Mouse (Mus musculus) forebrain, embryonic 10.5 days (tissue): ENCODE measurements around the gene Otud1. TPM values are rescaled to one million over a fixed set of nuclear protein-coding genes. Genes with fewer than 3 reads are reported as not detected.
A peak's percentile ranks its signal among the peaks of the same experiment; 100 is the strongest.

ENCODE experiments used
- DNase-seq: peaks from one replicate; pipeline ENCODE4 v3.0.0-alpha.2; 2017; ENCODE audit warnings: low spot score; ENCODE audit errors: extremely low spot score
- H3K27ac ChIP-seq: fragments of 300-500 bp; sonication (generic); 2 replicates; pipeline ENCODE4 v1.5.1; 2016; ENCODE audit warnings: mild to moderate bottlenecking
- H3K27me3 ChIP-seq: fragments of 300-500 bp; sonication (generic); 2 replicates; pipeline ENCODE4 v1.6.1; 2016; ENCODE audit warnings: mild to moderate bottlenecking; ENCODE audit not compliant: poor library complexity, severe bottlenecking
- H3K36me3 ChIP-seq: fragments of 300-500 bp; sonication (generic); replicated peaks from 2 replicates; pipeline ENCODE4 v1.6.1; 2016; ENCODE audit warnings: mild to moderate bottlenecking, moderate library complexity
- H3K4me1 ChIP-seq: fragments of 300-500 bp; sonication (generic); 2 replicates; pipeline ENCODE4 v1.6.1; 2016
- H3K4me3 ChIP-seq: fragments of 300-500 bp; sonication (generic); 2 replicates; pipeline ENCODE4 v1.5.1; 2016; ENCODE audit warnings: mild to moderate bottlenecking, moderate library complexity
- H3K9me3 ChIP-seq: fragments of 300-500 bp; sonication (generic); 2 replicates; pipeline ENCODE4 v1.6.1; 2016; ENCODE audit warnings: mild to moderate bottlenecking, moderate library complexity
- WGBS: fragments of 180-500 bp; shearing (Covaris S2); methylation state at CpG from one replicate; pipeline ENCODE4 v1.1.7; 2016; 5-methylcytosine and 5-hydroxymethylcytosine counted together
- polyA plus RNA-seq: library from polyadenylated mRNA; unstranded; fragments of >200 nt; fragmentation: Nextera tagmentation; extraction: Ambion mirVana; gene quantifications from 2 replicates; pipeline ENCODE4 v1.2.1, GENCODE M21; 2016

The Otud1 gene
- polyA plus RNA-seq, 1 experiment from 2014 or later, result 0.56 TPM

- WGBS, result under 1% methylated on average over 99 of the region's 108 CpGs
- Histone ChIP-seq H3K4me1 (peaks cover 32% of the 10 kb centered on the region), H3K27me3 (peaks cover 51% of the 10 kb centered on the region), H3K4me3 (peak overlapping the region; percentile 79), H3K9me3 (no peaks in the 10 kb centered on the region), H3K27ac (peak overlapping the region; percentile 86), H3K36me3 (no peaks in the 10 kb centered on the region)
- peak; percentile 52 for DNase-seq
These were observed 483 bp downstream of the Otud1 start for GRCm38 (mm10) chr2:19657881-19658589.

DNA sequence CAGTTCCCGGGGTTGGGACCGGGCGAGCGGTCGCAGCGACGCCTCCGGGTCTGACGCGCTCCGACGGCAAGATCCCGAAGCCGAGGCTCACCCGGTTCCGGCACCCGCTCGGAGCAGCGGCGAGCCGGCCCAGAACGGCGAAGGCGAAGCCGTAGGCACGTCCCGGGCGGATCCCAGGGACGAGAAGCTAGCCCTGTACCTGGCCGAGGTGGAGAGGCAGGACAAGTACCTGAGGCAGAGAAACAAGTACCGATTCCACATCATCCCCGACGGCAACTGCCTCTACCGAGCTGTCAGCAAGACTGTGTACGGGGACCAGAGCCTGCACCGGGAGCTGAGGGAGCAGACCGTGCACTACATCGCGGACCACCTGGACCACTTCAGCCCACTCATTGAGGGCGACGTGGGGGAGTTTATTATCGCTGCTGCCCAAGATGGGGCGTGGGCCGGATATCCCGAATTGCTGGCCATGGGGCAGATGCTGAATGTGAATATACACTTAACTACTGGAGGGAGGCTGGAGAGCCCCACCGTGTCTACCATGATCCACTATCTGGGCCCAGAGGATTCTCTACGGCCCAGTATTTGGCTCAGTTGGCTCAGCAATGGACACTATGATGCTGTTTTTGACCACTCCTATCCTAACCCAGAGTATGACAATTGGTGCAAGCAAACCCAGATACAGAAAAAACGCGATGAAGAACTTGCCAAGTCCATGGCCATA lies 1.3 kb downstream of the Otud1 start:
- H3K4me1 ChIP-seq, result peaks cover 39% of the 10 kb centered on the region
- WGBS, result 2% methylated on average over 49 of the region's 49 CpGs
- peaks cover 57% of the 10 kb centered on the region for H3K27me3 ChIP-seq
- peak overlapping the region; percentile 86 for H3K27ac ChIP-seq
- no peaks in the 10 kb centered on the region for H3K36me3 ChIP-seq
- peak; percentile 40 for DNase-seq
- H3K9me3 ChIP-seq, result no peaks in the 10 kb centered on the region
- peak overlapping the region; percentile 79 for H3K4me3 ChIP-seq

DNA sequence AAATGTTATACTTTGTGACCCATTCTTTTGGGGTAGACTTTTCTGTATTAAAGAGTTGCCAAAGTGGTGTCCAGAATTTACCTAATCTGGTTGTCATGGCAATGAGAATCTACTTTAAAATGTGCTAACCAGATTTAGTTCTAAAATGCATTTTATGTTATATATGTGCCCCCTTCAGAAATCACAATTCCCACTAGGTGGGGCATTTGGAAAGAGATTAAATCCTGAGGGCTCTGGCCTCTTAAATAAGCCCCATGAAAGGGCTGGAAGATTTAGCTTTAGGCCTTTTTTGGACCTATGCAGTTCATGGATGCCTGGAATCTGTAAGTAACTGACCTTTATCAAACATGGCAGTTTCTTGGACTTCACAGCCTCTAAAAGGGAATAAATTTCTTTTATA lies 3.3 kb downstream of the Otud1 start:
- Histone ChIP-seq H3K36me3 (no peaks in the 10 kb centered on the region), H3K4me3 (no peak overlapping the region), H3K27ac (no peak overlapping the region), H3K27me3 (peaks cover 44% of the 10 kb centered on the region), H3K4me1 (peaks cover 59% of the 10 kb centered on the region), H3K9me3 (no peaks in the 10 kb centered on the region)
- no peak for DNase-seq

DNA sequence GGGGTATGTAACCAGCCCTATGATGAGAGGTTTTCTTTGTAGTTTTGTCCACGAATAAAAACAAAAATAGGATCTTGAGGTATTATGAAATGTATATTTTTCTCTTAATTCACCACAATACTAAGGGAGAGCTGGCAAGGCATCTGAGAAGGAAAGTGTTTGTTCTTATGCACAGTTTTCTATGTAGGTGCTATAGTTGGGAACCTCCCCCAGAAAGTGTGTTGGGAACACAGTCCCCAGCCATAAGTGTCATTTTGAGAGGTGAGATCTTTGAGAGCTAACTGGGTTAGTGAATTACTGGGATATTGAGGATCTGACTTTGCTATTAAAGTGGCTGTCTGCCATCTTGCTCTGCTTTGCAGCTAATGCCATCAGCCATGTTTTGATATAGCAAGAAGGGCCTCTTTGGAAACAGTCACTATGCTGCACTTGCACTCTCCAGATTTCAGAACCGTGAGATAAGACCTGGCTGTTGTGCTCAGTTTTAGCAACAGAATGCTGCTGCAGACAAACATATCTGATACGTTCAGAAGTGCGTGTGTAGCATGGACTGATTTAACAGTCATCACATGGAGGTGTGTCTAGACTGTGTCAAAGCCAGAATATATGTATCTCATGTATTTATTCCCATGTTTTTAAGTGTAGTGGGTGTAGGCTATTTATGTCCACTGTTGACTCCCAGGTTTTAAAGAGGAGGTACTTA lies 5.7 kb downstream of the Otud1 start:
- DNase-seq, result no peak
- H3K27ac ChIP-seq, result no peak overlapping the region
- H3K36me3 ChIP-seq, result no peaks in the 10 kb centered on the region
- no peak overlapping the region for H3K4me3 ChIP-seq
- peaks cover 35% of the 10 kb centered on the region for H3K27me3 ChIP-seq
- 83% methylated on average over 4 of the region's 4 CpGs for WGBS
- H3K4me1 ChIP-seq, result peaks cover 54% of the 10 kb centered on the region
- H3K9me3 ChIP-seq, result no peaks in the 10 kb centered on the region

DNA sequence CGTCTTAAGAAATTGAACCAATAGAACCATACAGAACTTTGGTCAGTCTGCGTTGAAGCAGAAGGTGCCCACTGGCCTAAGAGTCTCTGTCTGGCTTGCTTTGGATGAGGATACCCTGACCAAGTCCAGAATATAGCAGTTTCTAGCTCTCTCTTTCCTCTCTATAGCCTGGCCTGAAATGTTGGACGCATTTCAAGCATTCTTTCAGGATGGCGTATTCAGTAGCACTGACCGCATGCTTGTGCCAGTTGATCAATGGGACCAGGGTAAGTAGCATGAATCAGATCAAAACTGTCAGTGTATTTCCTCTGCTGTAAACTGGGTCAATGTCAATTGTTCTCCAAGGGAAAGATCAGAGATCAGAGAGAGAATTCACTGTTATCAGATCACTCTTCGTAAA lies 6.6 kb downstream of the Otud1 start:
- H3K27ac ChIP-seq, result 0 out of 2 replicates have a peak overlapping the region, but pooled peaks have one; percentile 40
- H3K4me3 ChIP-seq, result no peak overlapping the region
- H3K36me3 ChIP-seq, result no peaks in the 10 kb centered on the region
- no peaks in the 10 kb centered on the region for H3K9me3 ChIP-seq
- H3K27me3 ChIP-seq, result peaks cover 27% of the 10 kb centered on the region
- WGBS, result 51% methylated on average over 6 of the region's 6 CpGs
- no peak for DNase-seq
- H3K4me1 ChIP-seq, result peaks cover 46% of the 10 kb centered on the region

- 20% methylated on average over 7 of the region's 7 CpGs for WGBS
- Histone ChIP-seq H3K27me3 (peaks cover 20% of the 10 kb centered on the region), H3K9me3 (no peaks in the 10 kb centered on the region), H3K27ac (0 out of 2 replicates have a peak overlapping the region, but pooled peaks have one; percentile 40), H3K36me3 (no peaks in the 10 kb centered on the region), H3K4me3 (no peak overlapping the region), H3K4me1 (peaks cover 43% of the 10 kb centered on the region)
- DNase-seq, result no peak
These were observed 7.3 kb downstream of the Otud1 start for GRCm38 (mm10) chr2:19664555-19665475.

DNA sequence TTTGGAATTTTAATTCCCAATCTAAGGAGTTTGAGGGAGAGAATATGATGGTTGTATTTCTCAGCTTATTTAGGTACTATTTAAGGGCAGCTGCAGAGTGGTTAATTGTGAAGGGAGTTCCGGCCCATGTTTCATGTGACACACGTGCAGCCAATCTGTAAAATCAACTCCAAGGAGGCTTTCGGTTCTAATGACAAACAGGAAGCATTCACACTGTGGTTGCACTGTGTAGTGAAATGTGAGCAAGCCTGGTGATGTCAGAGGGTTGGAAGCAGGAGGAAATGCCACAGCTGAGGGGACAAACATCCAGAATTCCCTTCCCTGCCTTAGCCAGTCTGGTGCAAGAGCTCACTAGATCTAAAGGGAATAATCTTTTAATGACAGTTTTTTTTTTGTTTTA lies 8.3 kb downstream of the Otud1 start:
- 41% methylated on average over 3 of the region's 3 CpGs for WGBS

DNA sequence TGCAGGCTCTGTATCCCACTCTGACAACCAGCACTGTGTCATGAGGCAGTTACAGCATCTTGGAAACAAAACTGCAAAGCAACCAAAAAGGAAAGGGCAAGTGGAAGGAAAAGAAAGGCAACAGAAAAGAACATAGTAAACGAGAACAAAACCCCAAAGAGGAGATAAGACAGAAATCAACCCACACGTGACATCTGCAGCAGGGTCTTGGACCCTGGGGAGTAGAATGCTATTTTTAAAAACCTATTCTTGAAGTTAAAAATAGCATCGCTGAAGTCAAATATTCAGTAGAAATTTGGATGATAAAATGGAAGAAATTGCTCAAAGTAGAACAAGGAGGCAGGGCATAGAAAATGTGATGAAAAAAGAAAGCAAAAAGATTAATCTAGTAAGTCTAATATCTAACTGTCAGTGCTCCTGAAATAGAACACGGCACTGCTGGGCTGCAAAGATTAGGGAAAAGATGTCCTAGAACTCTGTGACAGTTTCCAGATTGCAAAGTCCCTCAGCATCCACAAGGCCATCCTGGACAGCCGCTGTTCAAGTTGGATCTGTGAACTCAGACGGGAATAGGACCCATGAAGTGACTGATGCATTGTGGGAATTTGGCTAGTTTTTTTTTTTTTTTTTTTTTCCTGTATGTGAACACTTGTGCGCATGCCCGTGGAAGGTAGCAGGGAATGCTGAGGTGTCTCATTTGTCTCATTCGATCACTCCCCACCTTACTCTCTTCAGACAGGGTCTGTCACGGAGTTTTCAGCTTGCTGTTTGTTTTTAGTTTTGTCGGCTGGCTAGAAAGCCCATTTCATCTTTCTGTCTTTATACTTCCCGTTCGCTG lies 13.5 kb downstream of the Otud1 start:
- Histone ChIP-seq H3K27ac (no peak overlapping the region), H3K27me3 (no peaks in the 10 kb centered on the region), H3K36me3 (no peaks in the 10 kb centered on the region), H3K9me3 (no peaks in the 10 kb centered on the region), H3K4me1 (peaks cover 5% of the 10 kb centered on the region), H3K4me3 (no peak overlapping the region)
- DNase-seq, result no peak
- WGBS, result 89% methylated on average over 13 of the region's 13 CpGs

More for the DNA sequence above, 8.3 kb downstream of the Otud1 start:
- Histone ChIP-seq H3K36me3 (no peaks in the 10 kb centered on the region), H3K27ac (no peak overlapping the region), H3K4me3 (no peak overlapping the region), H3K27me3 (peaks cover 13% of the 10 kb centered on the region; the same call in 1 of the 2 replicates), H3K9me3 (no peaks in the 10 kb centered on the region), H3K4me1 (peaks cover 42% of the 10 kb centered on the region)
- no peak for DNase-seq

DNA sequence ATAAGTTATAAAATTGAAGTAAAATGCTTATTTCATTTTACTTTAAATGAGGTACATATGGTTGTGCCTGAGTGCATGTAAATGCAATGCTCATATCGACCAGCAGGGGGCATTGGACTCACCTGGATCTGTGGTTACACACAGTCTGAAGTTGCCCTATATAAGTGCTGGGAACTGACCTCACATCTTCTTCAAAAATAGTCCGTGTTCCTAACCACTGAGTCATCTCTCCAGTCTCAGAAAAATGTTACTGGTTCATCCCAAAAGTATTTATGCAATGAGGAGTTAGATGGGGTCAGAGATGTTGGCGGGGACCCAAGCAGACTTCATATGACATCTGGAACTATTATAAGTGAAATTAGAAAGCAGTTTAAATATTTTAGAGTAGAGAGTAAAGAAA lies 25.4 kb downstream of the Otud1 start:
- Histone ChIP-seq H3K27me3 (no peaks in the 10 kb centered on the region), H3K36me3 (no peaks in the 10 kb centered on the region), H3K27ac (no peak overlapping the region), H3K4me3 (no peak overlapping the region), H3K4me1 (peaks cover 9% of the 10 kb centered on the region), H3K9me3 (peaks cover 4% of the 10 kb centered on the region; the same call in 1 of the 2 replicates)
- DNase-seq, result no peak
- WGBS, result 51% methylated on average over 3 of the region's 3 CpGs

- Histone ChIP-seq H3K9me3 (peaks cover 4% of the 10 kb centered on the region; the same call in 1 of the 2 replicates), H3K27ac (no peak overlapping the region), H3K4me1 (peaks cover 9% of the 10 kb centered on the region), H3K4me3 (no peak overlapping the region), H3K27me3 (no peaks in the 10 kb centered on the region), H3K36me3 (no peaks in the 10 kb centered on the region)
- DNase-seq, result no peak
- 64% methylated on average over 14 of the region's 14 CpGs for WGBS
These were observed 28.1 kb downstream of the Otud1 start for GRCm38 (mm10) chr2:19685489-19686147.

- Histone ChIP-seq H3K9me3 (no peaks in the 10 kb centered on the region), H3K27me3 (no peaks in the 10 kb centered on the region), H3K36me3 (no peaks in the 10 kb centered on the region), H3K27ac (no peak overlapping the region), H3K4me1 (peaks cover 9% of the 10 kb centered on the region), H3K4me3 (no peak overlapping the region)
- no peak for DNase-seq
- 91% methylated on average over 14 of the region's 14 CpGs for WGBS
These were observed 32.5 kb downstream of the Otud1 start for GRCm38 (mm10) chr2:19690094-19690493.
